Mouse (Mus musculus): ENCODE data around the gene Lhx4. TPM values are rescaled to one million over a fixed set of nuclear protein-coding genes. Genes with fewer than 3 reads are reported as not detected.

Gene Lhx4
- total and polyA plus RNA-seq, 3 experiments: not detected

DNA sequence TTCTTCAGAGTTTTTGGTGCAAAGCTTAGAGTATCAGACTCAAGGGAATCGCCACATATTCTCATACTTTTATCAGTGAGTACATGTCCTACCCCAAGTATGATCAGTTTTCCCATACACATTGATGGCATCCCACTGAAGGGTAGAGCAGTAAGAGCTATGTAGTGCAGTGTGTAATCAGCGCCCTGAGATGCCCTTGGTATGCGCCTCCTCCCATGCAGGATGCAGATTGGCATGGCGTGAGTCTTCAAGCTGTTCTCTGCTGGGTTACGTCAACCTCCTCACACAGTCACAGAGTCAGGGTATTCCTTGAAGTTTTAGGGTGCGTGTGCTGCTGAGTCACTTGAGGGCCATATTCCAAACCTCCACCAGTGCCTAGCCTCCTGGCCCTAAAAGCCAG lies 59.3 kb downstream of the Lhx4 start:
- H3K9ac ChIP-seq (ENCODE audit: control insufficient read depth, low read depth, low read length, poor library complexity, severe bottlenecking): no peak overlapping the region
- H3K36me3 ChIP-seq (ENCODE audit: control insufficient read depth in 1 of 2, insufficient read depth in 2 of 2, low read length in 2 of 2): no peaks in the 10 kb centered on the region
- no peak overlapping the region for H3K4me3 ChIP-seq (ENCODE audit: control insufficient read depth in 1 of 2, insufficient read depth in 1 of 2, low read depth in 2 of 2, low read length in 2 of 2)
- TF ChIP-seq UBTF (IDR thresholded peaks at IDR 0.05; ENCODE audit: borderline replicate concordance, insufficient read depth, low read depth, low read length) (no peak), SMC3 (IDR thresholded peaks at IDR 0.05; ENCODE audit: low read depth, low read length) (no peak)
- no peak overlapping the region for H3K27ac ChIP-seq (ENCODE audit: control insufficient read depth, low read depth, low read length)
- no peak for DNase-seq (ENCODE audit: low read depth, low spot score)
- no peaks in the 10 kb centered on the region for H3K4me1 ChIP-seq (ENCODE audit: control insufficient read depth in 1 of 2, insufficient read depth in 2 of 2, low read length in 2 of 2)
- H3K27me3 ChIP-seq (ENCODE audit: control insufficient read depth in 1 of 2, insufficient read depth in 2 of 2, low read length in 2 of 2): no peaks in the 10 kb centered on the region
- H3K9me3 ChIP-seq (replicated peaks; ENCODE audit: insufficient read depth, low read length): no peaks in the 10 kb centered on the region
- no peaks in the 10 kb centered on the region for H3K79me2 ChIP-seq (ENCODE audit: control insufficient read depth, insufficient read depth, low read length, poor library complexity)

GRCm38 (mm10) chr1:155689558-155689957 lies 61.9 kb downstream of the Lhx4 start:
- no peaks in the 10 kb centered on the region for H3K4me1 ChIP-seq (ENCODE audit: control insufficient read depth in 1 of 2, insufficient read depth in 2 of 2, low read length in 2 of 2)
- H3K36me3 ChIP-seq (ENCODE audit: control insufficient read depth in 1 of 2, insufficient read depth in 2 of 2, low read length in 2 of 2): no peaks in the 10 kb centered on the region
- no peaks in the 10 kb centered on the region for H3K79me2 ChIP-seq (ENCODE audit: control insufficient read depth, insufficient read depth, low read length, poor library complexity)
- H3K9me3 ChIP-seq (replicated peaks; ENCODE audit: insufficient read depth, low read length): no peaks in the 10 kb centered on the region
- no peak overlapping the region for H3K4me3 ChIP-seq (ENCODE audit: control insufficient read depth in 1 of 2, insufficient read depth in 1 of 2, low read depth in 2 of 2, low read length in 2 of 2)
- TF ChIP-seq TBP (IDR thresholded peaks at IDR 0.05; ENCODE audit: low read depth, low read length) (no peak), ELF1 (IDR thresholded peaks at IDR 0.05; ENCODE audit: low read depth, low read length) (no peak), TAL1 (IDR thresholded peaks at IDR 0.05; ENCODE audit: low read length) (no peak), POLR2AphosphoS2 (IDR thresholded peaks at IDR 0.05; ENCODE audit: low read length) (no peak), EP300 (IDR thresholded peaks at IDR 0.05; ENCODE audit: low read depth in 1 of 2, low read length in 2 of 2) (no peak), MAX (IDR thresholded peaks at IDR 0.05; ENCODE audit: low read length) (no peak), ETS1 (IDR thresholded peaks at IDR 0.05; ENCODE audit: low read depth, low read length) (no peak), ZKSCAN1 (IDR thresholded peaks at IDR 0.05; ENCODE audit: low read depth, low read length) (no peak), ZNF384 (IDR thresholded peaks at IDR 0.05; ENCODE audit: low read depth, low read length) (no peak), MYB (IDR thresholded peaks at IDR 0.05; ENCODE audit: low read depth, low read length) (no peak), ZC3H11A (IDR thresholded peaks at IDR 0.05; ENCODE audit: low read depth, low read length) (no peak), ZMIZ1 (IDR thresholded peaks at IDR 0.05; ENCODE audit: low read depth, low read length) (no peak), POLR2AphosphoS5 (IDR thresholded peaks at IDR 0.05; ENCODE audit: borderline replicate concordance, low read depth, low read length) (no peak), MEF2A (IDR thresholded peaks at IDR 0.05; ENCODE audit: extremely low read depth, insufficient replicate concordance, low read depth, low read length, poor library complexity, severe bottlenecking) (no peak), RCOR1 (IDR thresholded peaks at IDR 0.05; ENCODE audit: low read depth, low read length) (no peak), POLR2A (IDR thresholded peaks at IDR 0.05; ENCODE audit: control insufficient read depth in 1 of 2, insufficient read depth in 1 of 2, low read depth in 1 of 2, low read length in 2 of 2, poor library complexity in 1 of 2) (no peak)
- no peak for DNase-seq (ENCODE audit: low read depth, low spot score)
- no peaks in the 10 kb centered on the region for H3K27me3 ChIP-seq (ENCODE audit: control insufficient read depth in 1 of 2, insufficient read depth in 2 of 2, low read length in 2 of 2)
- no peak overlapping the region for H3K27ac ChIP-seq (ENCODE audit: control insufficient read depth, low read depth, low read length)
- H3K9ac ChIP-seq (ENCODE audit: control insufficient read depth, low read depth, low read length, poor library complexity, severe bottlenecking): no peak overlapping the region

All from MEL (cell line).